Mouse (Mus musculus) cortical plate, adult 2 months (tissue): Measurements from ENCODE around the gene Olfr670.

Source experiments
- CTCF ChIP-seq: fragments of 200-500 bp; IDR thresholded peaks from 2 replicates; pipeline ENCODE4 v1.5.1; 2011; ENCODE audit warnings: mild to moderate bottlenecking, control low read depth, low read length; ENCODE audit not compliant: insufficient read depth; ENCODE audit errors: extremely low read depth
- POLR2A ChIP-seq: fragments of 200-500 bp; IDR thresholded peaks from 2 replicates; pipeline ENCODE4 v1.6.1; 2011; ENCODE audit warnings: mild to moderate bottlenecking, low read length, control low read depth; ENCODE audit not compliant: insufficient read depth; ENCODE audit errors: extremely low read depth

GRCm38 (mm10) chr7:104933940-104934339, 28.5 kb downstream of the Olfr670 start, which contains the start of gene Olfr669:
- TF ChIP-seq POLR2A (no peak), CTCF (no peak)
